Mouse (Mus musculus) spleen, embryonic (tissue): ENCODE results near the gene Nfia.

Source experiments
- CTCF ChIA-PET: fragments of 350-600 bp; sonication (Branson Sonifier 250); formaldehyde crosslinking; loops from one replicate; lab custom pipeline; 2022; lab: Charles Lee

The Nfia gene

DNA sequence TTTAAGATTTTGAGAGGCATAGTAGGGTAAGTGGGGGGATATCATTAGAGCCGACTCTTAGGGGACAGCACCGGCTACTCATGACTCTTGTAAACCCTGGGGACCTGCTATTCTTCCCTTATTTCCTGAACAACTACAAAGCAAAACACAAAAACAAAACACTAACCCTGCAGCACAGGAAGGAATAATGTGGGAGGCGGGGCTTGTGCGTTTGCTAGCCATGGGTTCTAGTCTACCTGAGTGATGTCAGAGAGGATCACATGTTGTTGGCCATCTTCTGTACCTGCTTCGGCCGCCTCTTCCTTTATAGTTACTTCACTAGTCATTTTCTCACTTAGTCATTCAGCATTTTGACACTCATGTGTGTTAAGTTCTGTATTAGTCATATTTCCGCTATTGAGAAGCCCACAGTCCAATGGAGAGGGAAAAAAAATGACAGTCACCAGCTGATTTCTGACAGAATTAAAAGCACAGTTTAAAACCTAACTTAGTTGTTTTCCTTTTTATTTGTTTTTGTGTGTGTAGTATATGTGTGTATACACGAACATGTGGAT lies 88.3 kb downstream of the Nfia start:
- CTCF ChIA-PET: no interaction called here

DNA sequence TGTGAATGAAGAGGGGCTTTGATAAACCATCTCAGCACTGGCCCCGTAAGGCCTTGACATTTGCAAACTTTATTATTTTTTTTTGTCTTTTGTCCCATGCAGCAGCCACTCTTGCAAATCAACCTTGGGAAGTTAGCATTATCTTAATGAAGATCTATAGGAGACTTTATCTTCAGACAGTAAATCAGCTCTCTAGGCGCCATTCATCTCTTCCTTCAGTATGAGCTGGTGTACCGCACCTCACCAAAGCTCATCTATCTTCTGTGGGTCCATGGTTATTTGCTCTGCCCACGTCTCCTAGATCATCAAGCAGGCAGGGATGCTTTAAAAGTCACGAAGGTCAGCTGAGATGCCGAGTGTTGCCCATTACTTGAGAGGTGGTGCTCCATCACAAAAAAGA lies 89.8 kb downstream of the Nfia start:
- CTCF ChIA-PET: no interaction called here

DNA sequence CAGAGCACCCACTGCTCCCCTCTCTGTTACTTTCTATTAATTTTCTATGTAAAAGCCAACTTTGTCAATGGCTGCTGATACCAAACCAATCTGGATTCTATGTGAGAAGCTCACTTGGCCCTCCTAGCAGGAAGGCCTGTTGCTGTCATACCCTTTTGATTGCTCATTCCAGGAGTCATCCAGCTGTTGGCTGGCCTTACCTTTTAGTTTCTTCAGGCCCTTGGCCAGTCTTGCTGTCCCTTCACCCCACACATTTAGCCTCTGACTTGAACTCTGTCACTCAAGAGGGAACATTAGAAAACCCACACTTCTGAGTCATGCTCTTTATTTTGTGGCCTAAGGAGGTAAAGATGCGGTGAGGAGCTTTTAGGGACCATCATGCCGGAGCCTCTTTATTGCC lies 91.7 kb downstream of the Nfia start:
- CTCF ChIA-PET: no interaction called here

DNA sequence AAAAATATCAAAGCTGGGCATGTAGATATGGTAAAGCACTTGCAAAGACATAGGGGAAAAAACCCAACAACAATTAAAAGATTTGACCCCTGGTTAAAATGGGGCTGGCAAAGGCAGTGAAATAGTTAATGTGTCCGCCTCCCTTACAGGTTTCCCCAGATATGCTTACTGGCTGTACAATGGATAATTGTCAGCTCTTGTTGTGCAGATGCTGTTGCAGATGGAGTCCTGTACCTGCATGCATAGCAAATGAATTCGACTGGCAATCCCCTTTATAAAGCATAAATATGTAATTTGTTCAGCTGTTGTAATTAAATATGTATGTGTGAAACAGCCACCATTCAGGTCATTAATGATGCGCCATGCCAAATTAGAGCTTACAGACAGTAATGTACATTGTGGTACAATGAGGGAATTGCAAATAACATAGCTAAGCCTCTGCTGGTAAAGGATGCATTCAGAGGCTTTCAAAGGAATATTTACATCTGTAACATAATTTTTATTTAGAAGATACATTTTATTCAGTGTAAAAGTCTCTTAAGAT lies 92.9 kb downstream of the Nfia start:
- CTCF ChIA-PET: no interaction called here

DNA sequence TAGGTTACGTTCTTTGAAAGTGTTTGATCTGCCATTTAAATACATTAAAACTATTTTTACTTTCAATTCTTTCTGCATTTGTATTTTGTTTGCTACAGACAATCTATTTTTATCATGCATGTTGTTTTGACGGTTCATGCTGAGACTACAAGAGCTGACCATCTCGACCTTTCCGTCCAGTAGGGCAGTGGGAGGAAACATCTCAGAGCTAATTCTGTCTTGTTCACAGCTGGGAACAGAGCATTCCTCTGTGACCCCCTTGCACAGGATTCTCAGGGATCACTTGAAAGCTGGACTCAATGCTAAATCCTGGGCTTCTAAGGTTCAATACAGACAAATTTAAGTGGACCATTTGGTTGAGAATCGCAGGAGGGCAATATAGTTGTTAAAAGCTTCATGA lies 93.9 kb downstream of the Nfia start:
- CTCF ChIA-PET: no interaction called here

DNA sequence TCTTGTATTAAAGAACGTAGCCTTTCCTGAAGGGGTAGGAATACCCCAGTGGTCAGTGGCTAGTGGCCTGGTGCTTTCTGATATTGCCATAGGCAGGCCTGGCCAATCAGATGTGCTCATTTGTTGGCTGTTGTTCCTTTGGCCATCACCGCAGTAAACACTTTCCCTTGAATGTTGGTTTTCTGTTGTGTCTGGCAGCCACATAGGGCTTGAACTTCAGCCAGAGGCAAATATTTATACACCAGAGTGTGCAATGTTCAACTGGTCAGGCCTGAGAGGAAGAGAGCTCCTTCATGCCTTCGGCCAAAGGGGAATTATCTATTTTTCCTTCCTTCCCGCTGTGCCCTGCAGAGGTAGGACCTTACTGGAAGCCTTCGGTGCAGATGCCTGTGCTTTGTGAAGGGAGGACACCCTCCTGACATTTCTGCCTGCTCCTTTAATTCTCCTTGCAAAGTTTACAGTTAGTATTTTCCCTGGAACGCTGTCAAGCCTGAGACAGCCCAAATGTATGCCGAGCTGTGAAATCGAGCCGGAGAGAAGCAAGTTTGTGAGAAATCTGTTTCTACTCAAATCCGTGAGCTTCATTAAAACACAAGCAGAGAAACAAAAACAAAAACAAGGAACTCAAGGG lies 95.9 kb downstream of the Nfia start:
- CTCF ChIA-PET: interaction anchor here (0.6 kb wide), 1 partner anchor 917 kb away, joined by 4 read pairs; no protein-coding TSS in a partner anchor

DNA sequence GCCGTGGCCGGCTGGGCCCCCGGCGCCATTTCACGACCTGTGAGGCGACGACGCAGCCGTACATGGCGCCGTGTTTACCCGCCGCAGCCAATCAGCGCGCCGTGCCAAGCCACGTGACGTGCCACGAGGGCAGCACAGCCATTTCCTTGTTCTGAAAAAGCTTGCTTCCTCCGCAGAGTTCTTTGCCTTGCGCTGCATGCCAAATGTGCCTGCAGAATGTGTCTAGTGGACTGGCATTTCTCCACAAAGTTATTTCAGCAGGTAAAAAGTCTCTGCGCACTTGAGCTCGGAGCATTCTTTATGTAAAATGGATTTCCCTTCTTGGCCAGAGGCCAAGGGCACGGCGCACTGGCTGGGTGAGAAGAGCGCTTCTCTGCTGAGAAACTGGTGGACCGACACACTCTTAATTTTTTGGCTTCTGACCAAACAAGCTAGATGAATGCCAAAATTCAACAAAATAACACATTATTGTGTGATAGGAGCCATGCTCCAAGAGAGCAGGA lies 96.5 kb downstream of the Nfia start:
- CTCF ChIA-PET: interaction anchor here (0.6 kb wide), 1 partner anchor 916 kb away, joined by 4 read pairs; no protein-coding TSS in a partner anchor

DNA sequence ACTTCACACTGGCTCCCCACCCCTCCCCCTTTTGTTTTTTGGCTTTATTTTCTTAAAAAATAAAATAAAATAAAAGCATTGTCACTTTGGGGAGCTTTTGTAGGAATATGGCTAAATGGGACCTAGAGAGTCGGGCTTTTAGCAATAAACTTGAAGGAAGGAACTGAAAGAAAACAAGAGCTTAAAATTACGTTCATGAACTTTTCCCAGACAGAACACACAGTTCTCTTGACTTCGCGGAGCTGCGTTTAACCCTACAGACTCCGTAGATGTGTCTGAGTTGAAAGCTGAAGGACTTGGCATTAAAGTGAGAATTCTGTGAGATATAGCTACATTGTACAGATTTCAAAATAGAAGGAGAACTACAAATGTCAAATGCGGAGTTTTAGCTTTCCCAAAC lies 96.9 kb downstream of the Nfia start:
- CTCF ChIA-PET: no interaction called here

DNA sequence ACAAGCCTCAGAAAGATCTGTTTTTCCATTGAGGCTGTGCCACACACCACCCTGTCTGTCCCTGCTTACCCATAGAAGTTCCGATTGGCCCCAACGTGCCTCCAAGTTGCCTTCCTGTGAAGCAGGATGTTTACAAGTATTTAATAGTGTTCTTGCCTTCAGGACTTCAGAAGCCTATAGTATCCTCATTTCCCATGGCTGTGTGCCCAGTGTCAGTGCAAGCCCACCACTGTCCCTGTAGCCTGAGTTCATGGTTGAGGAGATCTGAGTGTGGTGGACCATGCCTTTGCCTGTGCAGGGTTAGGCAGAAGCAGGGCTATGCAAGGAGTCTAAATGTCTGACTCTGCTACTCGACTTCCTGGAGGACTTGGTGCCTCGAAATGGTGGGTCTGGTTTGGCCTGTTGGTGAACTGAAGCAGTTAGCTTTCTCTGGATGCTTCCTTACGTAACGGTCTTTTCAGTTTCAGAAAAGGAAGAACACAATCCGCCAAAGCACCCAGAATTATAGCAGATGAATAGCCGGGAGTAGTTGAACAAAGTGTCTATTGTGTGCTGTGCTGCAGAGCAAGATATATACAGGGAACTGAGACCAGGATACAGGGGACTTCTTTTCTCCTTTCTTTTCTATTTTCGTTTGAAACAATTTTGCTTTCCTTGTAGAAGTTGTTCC lies 99.4 kb downstream of the Nfia start:
- CTCF ChIA-PET: no interaction called here

DNA sequence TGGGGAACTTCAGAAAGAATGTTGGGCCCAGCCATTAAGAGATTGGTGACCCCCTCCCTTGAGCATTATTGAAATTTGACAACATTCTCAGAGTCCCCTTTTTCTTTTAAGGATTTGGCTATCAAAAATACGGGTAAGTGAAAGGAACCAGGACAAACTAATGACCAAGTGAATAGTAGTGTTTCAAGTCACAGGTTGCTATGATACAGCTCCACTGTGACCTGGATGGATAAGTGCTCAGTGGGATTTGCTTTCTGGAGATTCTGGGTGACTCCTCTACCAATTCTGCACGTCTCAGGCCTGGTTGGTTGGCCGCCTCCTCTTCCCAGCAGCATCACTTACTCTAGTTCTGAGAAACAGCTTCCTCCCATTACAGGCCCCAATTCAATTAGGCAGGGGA lies 102.4 kb downstream of the Nfia start:
- CTCF ChIA-PET: no interaction called here

DNA sequence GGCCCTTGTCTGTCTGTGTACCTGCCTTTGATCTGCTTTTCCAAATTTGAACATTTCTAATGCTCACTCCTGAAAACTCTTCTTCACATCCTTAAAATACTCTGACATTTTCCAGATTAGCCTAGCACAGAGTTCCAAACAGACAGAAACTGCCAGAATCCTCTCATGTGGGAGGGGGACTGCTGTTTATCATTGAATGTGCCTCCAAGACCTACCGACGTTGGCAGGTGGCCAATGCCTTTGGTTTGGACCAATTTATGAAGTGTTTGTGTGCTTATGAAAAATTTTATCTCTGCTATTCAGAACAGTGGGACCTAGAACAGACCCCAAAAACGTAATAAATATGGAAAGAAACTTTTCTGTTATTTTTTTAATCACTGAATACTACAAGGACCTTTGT lies 103.4 kb downstream of the Nfia start:
- CTCF ChIA-PET: no interaction called here

DNA sequence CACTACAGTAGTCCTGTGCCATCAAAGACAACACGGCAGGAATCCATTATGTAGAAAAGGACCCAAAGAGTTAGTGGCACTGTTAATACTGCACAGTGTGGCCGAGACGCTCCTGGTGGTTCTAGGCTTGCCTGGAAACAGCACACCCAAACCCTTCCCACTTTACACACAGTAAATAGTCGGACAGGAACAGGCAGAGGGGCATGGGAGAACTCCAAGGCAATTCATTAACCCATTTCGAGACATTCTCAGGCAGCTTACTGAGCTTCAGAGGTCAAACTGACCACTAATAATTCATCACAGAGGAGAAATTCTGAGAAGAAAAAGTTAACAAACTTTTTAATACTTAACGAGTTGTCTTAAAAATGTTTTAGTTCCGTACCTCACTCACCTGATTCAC lies 107.2 kb downstream of the Nfia start:
- CTCF ChIA-PET: no interaction called here

DNA sequence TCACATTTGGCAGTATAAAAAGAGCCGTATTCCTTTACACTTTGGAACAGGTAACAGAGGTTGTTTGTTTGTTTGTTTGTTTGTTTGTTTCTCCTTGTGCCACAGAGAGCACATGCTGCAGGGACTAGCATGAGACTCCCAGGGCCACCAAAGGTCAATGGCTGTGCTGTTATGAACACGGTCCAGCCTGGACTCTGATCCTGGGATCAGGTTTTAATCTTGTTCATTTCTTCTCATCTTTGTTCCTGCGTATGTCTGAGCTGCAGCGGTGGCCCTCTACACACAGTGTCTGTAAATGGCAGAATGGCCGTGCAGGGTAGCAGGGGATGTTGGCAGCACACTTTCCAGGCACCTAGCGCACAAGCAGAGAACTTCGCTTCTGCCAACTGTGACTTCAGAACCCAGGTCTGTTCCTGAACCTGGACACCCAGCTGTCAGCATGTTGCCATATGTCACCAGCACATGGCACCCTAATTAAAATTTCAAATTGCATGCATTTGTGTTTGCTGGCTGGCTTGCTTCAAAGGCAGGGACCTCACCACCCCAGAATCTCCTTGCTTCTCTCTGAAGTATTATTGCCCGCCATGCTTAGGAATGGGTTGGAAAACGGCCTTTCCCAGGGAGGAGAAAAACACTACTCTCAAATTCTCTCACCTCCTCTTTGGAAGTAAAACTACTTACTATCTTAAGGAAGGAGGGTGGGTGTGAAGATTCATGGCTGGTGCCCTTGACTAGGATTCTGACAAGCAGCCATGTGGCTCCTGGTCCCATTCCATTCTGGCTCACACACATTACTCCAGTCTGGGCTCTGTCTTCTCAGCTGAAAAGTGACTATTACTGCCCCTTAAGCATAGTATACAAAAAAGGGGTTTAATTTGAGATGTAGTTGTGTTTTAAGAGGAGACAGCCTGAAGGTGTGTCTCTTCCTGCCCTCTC lies 107.9 kb downstream of the Nfia start:
- CTCF ChIA-PET: no interaction called here

DNA sequence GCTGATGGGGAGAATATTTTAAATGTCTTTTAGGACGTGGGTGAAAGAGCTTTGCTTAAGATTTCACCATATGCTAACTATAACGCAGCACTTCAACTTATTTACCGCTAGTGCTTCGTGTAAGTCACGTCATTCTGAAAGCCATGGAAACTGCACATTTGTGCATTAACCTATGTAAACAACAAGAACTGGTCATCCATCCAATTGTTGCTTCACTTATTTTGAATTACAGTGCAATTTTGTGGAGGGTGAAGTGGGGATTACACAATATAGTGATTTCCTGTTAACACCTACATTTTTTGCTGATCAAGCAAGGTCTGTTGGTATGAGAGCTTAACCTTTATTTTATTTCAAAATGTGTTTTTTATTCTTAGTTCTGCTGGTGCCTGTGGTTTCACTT lies 113.0 kb downstream of the Nfia start:
- CTCF ChIA-PET: no interaction called here

DNA sequence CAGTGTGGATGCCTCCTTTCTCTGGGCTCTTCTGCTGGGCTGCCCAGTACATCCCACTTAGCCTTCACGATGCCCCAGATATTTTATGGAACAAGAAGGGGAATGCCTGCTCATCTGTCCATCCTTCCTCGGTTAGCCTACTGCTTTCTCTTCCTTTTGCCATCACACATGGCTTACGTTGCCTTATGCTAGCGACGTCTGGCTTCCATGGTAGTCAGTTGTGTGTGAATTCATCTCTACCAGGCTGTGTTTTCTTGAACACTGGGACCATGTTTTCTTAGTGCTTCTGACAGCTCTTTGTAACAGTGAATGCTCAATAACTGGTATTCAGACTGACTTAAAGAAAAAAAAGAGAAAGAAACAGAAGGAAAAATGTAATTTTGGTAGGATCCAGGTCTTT lies 113.7 kb downstream of the Nfia start:
- CTCF ChIA-PET: no interaction called here

DNA sequence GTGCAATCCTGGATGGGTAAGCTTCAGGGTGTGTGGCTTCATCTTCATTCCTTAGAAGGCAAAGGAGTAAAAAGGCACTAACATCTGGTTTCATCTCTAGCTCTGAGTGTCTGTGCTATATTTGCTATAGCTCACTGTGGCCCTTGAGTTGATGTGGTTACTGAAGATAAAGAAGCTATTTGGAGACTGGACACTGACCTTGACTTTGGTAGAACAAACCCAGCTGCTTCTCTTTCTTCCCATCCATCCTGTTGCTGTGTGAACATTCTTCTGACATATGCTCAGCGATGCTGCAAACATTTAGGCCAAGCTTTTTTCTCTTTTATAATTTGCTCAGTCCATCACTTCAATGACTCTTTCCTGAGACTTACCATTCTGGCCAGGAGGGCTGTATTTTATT lies 114.7 kb downstream of the Nfia start:
- CTCF ChIA-PET: no interaction called here

DNA sequence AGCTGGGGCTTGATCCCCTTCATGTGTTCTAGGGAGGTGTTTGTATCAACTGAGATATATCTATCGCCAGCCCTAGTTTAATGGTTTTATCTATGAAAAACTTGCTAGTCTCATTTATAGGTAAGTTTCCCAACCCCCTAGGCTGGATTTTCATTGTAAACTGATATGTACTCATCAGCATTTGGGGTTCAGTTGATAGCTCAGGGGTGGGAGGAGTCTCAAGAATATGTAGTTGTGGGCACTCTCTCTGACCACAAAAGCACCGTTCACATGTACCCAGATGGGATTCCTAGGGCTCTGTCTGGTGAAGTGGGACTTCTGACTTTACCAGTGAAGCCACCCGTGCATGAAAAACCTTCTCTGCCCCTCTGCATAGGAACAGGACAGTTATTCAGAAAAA lies 118.5 kb downstream of the Nfia start:
- CTCF ChIA-PET: no interaction called here

DNA sequence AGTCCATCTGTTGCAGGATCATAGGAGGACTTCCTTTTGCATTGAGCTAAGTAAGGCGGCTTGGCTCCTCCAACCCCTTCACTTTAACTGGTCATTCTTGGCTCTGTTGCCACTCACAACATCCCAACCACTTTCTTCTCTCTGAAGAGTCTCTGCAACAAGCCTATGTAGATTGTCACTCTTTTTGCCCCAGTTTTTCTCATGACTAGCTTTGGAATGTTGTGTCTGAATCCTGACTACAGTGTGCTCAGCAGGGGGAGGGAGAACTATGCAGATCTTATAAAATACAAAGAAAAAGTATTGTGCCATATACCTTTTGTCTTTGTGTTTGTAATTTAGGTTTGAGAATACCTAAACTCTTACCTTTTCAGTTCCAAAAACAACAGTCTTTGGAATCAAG lies 119.1 kb downstream of the Nfia start:
- CTCF ChIA-PET: no interaction called here

DNA sequence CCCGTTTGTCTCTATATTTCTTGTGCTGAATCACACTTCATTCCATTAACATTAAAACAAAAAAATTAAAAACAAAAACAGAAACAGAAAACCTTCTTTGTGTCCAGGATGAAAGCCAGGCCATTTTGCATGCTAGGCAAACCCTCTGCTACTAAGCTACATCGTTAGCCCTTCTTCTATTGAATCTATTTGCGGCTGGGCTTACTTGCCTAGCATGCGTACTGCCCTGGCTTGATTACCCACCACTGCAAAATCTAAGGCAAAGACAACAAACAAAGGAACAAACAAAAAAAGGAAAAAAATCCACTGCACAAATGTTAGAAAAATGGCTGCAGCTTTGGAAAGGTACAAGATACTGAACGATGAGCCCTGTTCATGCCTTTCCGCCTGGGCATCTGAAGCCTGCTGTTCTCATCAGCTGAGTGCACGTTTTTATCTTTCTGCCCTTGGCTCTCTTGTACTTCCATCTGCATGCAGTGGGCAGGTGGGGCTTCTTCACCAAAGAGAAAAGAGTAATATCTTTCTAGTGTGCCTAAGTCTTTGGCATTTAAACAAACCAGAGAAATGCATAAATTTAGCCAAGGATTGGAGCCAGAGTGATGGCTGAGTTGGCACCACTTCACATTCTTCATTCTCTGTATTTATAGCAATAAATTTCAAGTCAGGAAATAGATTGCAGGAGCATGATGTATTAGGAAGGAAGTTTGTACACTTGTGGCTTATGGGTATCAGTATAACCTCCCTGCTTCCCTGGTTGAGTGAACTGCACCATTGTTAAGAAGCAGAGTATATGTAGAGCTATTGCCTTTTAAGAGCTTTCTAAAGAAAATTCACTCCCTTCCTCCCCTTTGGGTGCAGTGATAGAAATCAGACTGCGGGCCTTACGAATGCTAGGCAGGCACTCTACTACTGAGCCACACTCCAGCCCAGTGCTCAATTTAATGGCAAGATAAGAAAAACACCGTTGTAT lies 121.7 kb downstream of the Nfia start:
- CTCF ChIA-PET: interaction anchor here (0.7 kb wide), 1 partner anchor 18 kb away, joined by 3 read pairs; no protein-coding TSS in a partner anchor

DNA sequence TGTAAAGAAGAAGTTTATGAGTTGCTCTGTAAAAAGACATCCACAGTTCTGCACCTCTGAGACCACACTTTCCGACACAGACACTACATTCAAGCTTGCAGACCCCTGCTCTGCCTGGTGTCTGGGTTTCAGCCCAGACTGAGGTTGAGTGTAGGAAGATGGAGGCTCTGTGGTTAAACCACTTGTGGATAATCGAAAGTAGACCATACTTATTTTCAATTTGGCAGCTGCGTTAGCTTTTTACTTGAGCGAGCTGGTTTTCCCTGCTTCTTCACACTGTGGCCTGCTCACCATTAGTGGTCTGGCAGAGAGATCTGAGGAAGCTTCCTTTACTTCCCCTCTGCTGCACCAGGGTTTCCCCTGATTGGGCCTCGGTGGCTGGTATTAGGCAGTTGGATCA lies 123.4 kb downstream of the Nfia start:
- CTCF ChIA-PET: no interaction called here
